Comparison of ENCODE assay signal across 20 mouse cellular contexts in the genomic region with DNA sequence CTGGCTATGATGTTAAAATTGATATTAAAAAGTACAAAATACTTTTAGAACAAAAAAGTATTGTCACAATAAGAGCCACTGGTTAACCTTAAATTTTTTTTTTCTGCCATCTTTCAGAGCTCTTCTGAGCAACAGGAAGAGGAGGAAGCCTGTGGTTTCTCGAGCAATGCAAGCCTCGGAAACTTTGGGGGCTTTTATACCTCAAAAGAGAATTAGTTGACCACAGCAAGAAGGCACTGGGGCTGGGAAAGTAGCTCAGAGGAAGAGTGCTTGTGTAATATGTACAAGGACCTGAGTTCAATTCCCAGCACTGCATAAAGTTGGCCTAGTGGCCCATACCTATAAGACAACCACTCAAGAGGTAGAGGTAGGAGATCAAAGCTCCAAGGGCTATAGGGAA.
DNase-seq lines count a peak whose midpoint lies in the region; ATAC-seq and TF ChIP-seq lines count a peak whose summit lies in the region.
"Had no signal": no experiment of that assay in that cellular context is flagged by ENCODE, and none has a peak within 500 bp of the region (broad histone marks: within the 10 kb centered on the region; RNA-seq: fewer than 3 reads in every experiment).

No protein-coding gene starts in this region.

- peak; percentile 83 for ATAC-seq in common myeloid progenitor, adult 5-6 weeks (replicated peaks; ENCODE audit: low read depth, poor library complexity, severe bottlenecking)
- ATAC-seq: forebrain, embryonic 15.5 days; midbrain, embryonic 13.5 days had no signal

- no peak overlapping the region for H3K27ac ChIP-seq in hindbrain, embryonic 10.5 days
- no peak overlapping the region for H3K27ac ChIP-seq in cerebellum, adult 2 months (ENCODE audit: insufficient read depth, low read length)
- H3K27ac ChIP-seq: embryonic facial prominence, embryonic 12.5 days; forebrain, embryonic 15.5 days; heart, embryonic 15.5 days; liver, embryonic 14.5 days; lung, embryonic 15.5 days; midbrain, embryonic 13.5 days; neural tube, embryonic 15.5 days; stomach, postnatal 0 days had no signal

- no peaks in the 10 kb centered on the region for H3K4me1 ChIP-seq in hindbrain, embryonic 10.5 days (replicated peaks)
- no peaks in the 10 kb centered on the region; the same call in 1 of the 2 replicates for H3K4me1 ChIP-seq in cerebellum, adult 2 months (ENCODE audit: control insufficient read depth, insufficient read depth, low read length)
- H3K4me1 ChIP-seq: embryonic facial prominence, embryonic 12.5 days; forebrain, embryonic 15.5 days; heart, embryonic 15.5 days; lung, embryonic 15.5 days; midbrain, embryonic 13.5 days had no signal

- H3K4me3 ChIP-seq in hindbrain, embryonic 10.5 days, result no peak overlapping the region
- H3K4me3 ChIP-seq in cerebellum, adult 2 months (replicated peaks; ENCODE audit: insufficient read depth, low read depth, low read length), result no peak overlapping the region
- H3K4me3 ChIP-seq: embryonic facial prominence, embryonic 12.5 days; erythroblast, embryonic 14.5 days; forebrain, embryonic 15.5 days; heart, embryonic 15.5 days; lung, embryonic 15.5 days; midbrain, embryonic 13.5 days; neural tube, embryonic 15.5 days had no signal

- H3K9me3 ChIP-seq in hindbrain, embryonic 10.5 days, result no peaks in the 10 kb centered on the region
- H3K9me3 ChIP-seq: embryonic facial prominence, embryonic 12.5 days; forebrain, embryonic 15.5 days; heart, embryonic 15.5 days; lung, embryonic 15.5 days; midbrain, embryonic 13.5 days; neural tube, embryonic 15.5 days had no signal

- intact Hi-C loops in left cerebral cortex, postnatal 14 days (cut with DNase I), result no loop called here

- no peaks in the 10 kb centered on the region for H3K36me3 ChIP-seq in hindbrain, embryonic 10.5 days
- H3K36me3 ChIP-seq: embryonic facial prominence, embryonic 12.5 days; forebrain, embryonic 15.5 days; heart, embryonic 15.5 days; lung, embryonic 15.5 days; midbrain, embryonic 13.5 days; neural tube, embryonic 15.5 days had no signal

- H3K27me3 ChIP-seq in hindbrain, embryonic 10.5 days (ENCODE audit: insufficient read depth, poor library complexity, severe bottlenecking), result no peaks in the 10 kb centered on the region
- no peaks in the 10 kb centered on the region for H3K27me3 ChIP-seq in cerebellum, adult 2 months (ENCODE audit: control insufficient read depth, insufficient read depth, low read length)
- H3K27me3 ChIP-seq: embryonic facial prominence, embryonic 12.5 days; forebrain, embryonic 15.5 days; heart, embryonic 15.5 days; lung, embryonic 15.5 days; midbrain, embryonic 13.5 days; neural tube, embryonic 15.5 days had no signal

- DNase-seq in 416B (ENCODE audit: low read depth), result peak; percentile 92
- peak; percentile 47 for DNase-seq in CD4-positive, CD25-positive, alpha-beta regulatory T cell, adult 2 months (ENCODE audit: low read depth, low spot score)
- peak; percentile 38 for DNase-seq in naive thymus-derived CD4-positive, alpha-beta T cell, adult 2 months (ENCODE audit: low read depth)
- no peak for DNase-seq in left cerebral cortex, postnatal 14 days (ENCODE audit: low spot score in 2 of 2)
- DNase-seq in hindbrain, embryonic 10.5 days (ENCODE audit: low spot score), result no peak
- no peak for DNase-seq in cerebellum, adult 2 months
- DNase-seq: cerebellum, adult 9-10 months; gastrocnemius, postnatal 25 days; kidney, adult 9 months; kidney, postnatal 36 days had no signal

- no peak for TF ChIP-seq CTCF in cerebellum, adult 2 months (IDR thresholded peaks at IDR 0.05; ENCODE audit: borderline replicate concordance, insufficient read depth, low read depth, low read length)

- 78% methylated on average over 2 of the region's 2 CpGs for WGBS in hindbrain, embryonic 10.5 days
- 86% methylated on average over 2 of the region's 2 CpGs for WGBS in cerebellum, adult 2 months

- TF ChIP-seq POLR2A in cerebellum, adult 2 months (IDR thresholded peaks at IDR 0.05; ENCODE audit: borderline replicate concordance, insufficient read depth, low read length), result no peak

Comparison
In these comparisons a context has a peak if more than half of its experiments do, and no peak if none do; other contexts are left out.
1. DNase-seq: peak in 416B (single experiment), CD4-positive, CD25-positive, alpha-beta regulatory T cell, adult 2 months (single experiment) and naive thymus-derived CD4-positive, alpha-beta T cell, adult 2 months (single experiment); none in left cerebral cortex, postnatal 14 days (0 of 2), hindbrain, embryonic 10.5 days (single experiment) and cerebellum, adult 2 months (0 of 2).